Mouse (Mus musculus): Measurements from ENCODE around the gene Serf2. TPM values are rescaled to one million over a fixed set of nuclear protein-coding genes. Genes with fewer than 3 reads are reported as not detected.

Gene Serf2
- polyA plus RNA-seq (2015; fragmentation: Nextera tagmentation; extraction: Ambion mirVana) = 267 and 285 TPM in 2 replicates

DNA sequence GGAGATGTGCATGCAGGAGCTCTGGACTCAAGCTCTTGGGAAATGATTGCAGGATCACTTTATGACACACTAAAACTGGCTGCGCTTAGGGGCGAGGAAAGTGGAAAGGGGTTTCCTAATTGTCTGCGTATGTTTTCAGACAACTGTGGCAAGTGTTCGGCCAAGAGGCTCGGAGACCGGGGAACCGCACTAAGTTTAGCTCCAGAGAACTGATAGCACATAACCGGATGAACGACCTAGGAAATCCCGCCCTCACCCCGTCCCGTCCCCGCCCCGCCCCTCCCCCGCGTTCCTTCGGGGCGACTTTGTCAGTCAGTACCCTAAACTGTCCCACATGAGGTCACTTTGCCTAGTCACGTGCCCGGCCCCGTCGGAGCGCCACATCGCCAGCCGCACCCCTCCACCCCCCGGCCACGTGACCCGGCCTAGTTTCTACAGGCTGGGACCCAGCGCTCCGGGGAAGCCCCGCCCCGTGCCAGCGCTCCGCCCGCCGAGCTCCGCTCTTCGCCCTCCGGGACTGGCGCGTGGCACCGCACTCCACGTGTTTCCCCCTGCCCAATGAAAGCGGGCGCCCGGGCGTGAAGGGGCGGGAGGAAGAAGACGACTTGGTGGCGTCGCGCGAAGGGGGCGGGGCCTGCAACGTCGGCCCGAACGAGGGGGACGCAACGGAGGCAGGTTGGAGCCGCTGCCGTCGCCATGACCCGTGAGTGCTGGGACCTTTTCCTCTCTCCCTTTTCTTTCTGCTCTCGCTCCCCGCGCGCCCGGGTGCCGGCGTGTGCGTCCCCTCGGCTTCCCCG, at the start of gene Serf2:
TSS of gene Serf2 (plus strand) at position 457 of the 797 bp plus-strand sequence.
- peak within 1 kb of the TSS; percentile 93 for H3K4me2 ChIP-seq
- under 1% methylated on average over 73 of the region's 74 CpGs for WGBS
- H3K4me3 ChIP-seq = peak within 1 kb of the TSS; percentile 99
- ATAC-seq (replicated peaks) = peak; percentile 99
- peak within 1 kb of the TSS; percentile 97 for H3K9ac ChIP-seq
- H3K27ac ChIP-seq = peak within 1 kb of the TSS; percentile 98
- H3K27me3 ChIP-seq (replicated peaks) = no peaks in the 10 kb centered on the region
- H3K36me3 ChIP-seq (replicated peaks) = peaks cover 13% of the 10 kb centered on the region
- no peaks in the 10 kb centered on the region for H3K9me3 ChIP-seq
- H3K4me1 ChIP-seq = peaks cover 30% of the 10 kb centered on the region

DNA sequence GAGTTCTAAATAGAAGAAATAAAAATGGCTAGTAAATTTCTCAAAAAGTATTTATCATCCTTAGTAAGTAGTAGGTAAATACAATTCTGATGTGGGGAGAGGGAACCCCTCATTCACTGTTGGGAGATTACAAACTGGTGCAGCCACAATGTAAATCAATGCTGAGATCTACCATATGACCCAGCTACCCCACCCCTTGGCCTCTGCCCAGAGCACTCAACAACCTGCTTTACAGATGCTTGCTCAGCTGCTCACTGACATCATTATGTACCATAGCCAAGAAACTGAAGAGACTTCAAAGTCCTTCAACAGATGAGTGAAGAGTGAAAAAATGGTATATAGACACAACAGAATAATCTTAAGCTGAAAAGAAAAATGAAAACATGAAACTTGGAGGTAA, 45.7 kb upstream of the Serf2 start:
- no peak for ATAC-seq (replicated peaks)
- Histone ChIP-seq H3K27me3 (replicated peaks) (no peaks in the 10 kb centered on the region), H3K9me3 (no peaks in the 10 kb centered on the region), H3K4me1 (no peaks in the 10 kb centered on the region), H3K36me3 (replicated peaks) (no peaks in the 10 kb centered on the region), H3K27ac (no peak overlapping the region), H3K4me3 (no peak overlapping the region), H3K9ac (no peak overlapping the region), H3K4me2 (no peak overlapping the region)

DNA sequence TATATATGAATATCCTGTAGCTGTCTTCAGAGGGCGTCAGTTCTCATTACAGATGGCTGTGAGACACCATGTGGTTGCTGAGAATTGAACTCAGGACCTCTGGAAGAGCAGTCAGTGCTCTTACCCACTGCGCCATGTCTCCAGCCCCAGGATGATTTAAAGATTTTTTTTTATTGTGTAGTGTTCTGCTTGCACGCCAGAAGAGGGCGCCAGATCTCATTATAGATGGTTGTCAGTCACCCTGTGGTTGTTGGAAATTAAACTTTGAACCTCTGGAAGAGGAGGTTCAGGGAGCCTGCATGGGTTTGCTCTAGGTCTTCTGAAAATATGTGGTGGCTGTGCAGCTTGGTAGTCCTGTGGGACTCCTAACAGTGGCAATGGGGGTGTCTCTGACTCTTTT, 40.8 kb upstream of the Serf2 start:
- WGBS = 35% methylated on average over 4 of the region's 4 CpGs
- Histone ChIP-seq H3K36me3 (replicated peaks) (no peaks in the 10 kb centered on the region), H3K9ac (no peak overlapping the region), H3K9me3 (no peaks in the 10 kb centered on the region), H3K27me3 (replicated peaks) (no peaks in the 10 kb centered on the region), H3K4me1 (peaks cover 9% of the 10 kb centered on the region), H3K4me2 (no peak overlapping the region), H3K27ac (no peak overlapping the region), H3K4me3 (no peak overlapping the region)
- ATAC-seq (replicated peaks) = no peak

DNA sequence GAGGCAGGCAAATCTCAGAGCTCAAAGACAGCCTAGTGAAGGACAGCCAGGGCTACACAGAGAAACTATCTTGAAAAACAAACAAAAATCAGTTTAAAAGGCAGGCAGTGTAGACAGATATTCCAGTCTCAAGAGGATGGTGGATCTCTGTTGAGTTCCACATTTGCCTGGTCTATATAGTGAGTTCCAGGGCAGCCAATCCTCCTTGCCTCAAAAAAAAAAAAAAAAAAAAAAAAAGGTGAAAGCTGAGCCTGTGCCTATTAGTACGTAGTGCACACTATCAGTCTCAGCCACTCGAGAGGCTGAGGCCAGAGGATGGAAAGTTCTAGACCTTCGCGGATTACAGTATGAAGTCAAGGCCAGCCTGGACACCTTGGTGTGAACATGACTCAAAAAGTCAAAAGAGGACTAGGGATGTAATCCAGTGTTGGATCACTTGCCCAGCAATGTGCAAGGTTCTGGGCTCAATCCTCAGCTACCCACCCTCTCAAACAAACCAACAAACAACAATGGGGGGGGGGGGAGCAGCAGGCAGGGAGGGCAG, 36.1 kb upstream of the Serf2 start:
- peak; percentile 37 for ATAC-seq (replicated peaks)
- 20% methylated on average over 4 of the region's 4 CpGs for WGBS
- peak overlapping the region; percentile 95 for H3K27ac ChIP-seq

DNA sequence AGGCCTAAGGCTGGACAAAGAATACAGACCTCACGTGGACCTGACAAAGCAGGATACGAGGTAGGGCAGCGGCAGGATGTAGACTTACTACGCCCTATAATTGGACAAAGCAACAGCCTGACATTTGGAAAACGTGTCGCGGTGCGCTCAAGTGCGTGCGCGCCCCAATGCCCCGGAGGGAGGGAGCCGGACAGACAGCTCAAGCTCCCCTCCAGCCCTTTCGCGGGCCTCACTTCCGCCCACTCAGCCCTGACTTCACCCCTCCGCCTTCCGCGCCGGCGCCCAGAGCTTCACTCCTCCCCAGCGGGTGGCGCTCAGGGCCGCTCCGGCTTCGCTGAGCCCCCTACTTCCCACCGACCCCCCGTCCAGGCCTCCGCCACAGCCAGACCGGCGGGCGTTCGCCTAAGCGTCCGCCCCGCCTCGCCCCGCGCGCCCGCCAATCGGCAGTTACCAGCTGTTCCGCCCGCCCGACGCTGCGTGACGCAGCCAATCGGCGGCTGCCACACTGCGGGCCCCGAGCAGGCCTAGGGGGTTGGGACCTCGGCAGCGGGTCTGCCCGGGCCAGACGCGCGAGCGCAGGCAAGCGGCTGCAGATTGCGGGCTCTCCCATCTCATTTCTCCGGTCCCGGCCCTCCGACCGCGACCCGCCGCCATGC, 35.5 kb upstream of the Serf2 start, which contains the start of the genes Pdia3 and Catsper2:
TSS of gene Pdia3 (plus strand) at position 389 of the 656 bp plus-strand sequence.
TSS of gene Catsper2 (minus strand) at position 406 of the 656 bp plus-strand sequence.
- Histone ChIP-seq H3K4me2 (peak within 1 kb of the TSS; percentile 66), H3K4me3 (peak within 1 kb of the TSS; percentile 90), H3K9ac (peak within 1 kb of the TSS; percentile 90), H3K27me3 (replicated peaks) (no peaks in the 10 kb centered on the region), H3K36me3 (replicated peaks) (no peaks in the 10 kb centered on the region; the same call in 1 of the 2 replicates), H3K4me1 (peaks cover 31% of the 10 kb centered on the region), H3K9me3 (no peaks in the 10 kb centered on the region), H3K27ac (peak within 1 kb of the TSS; percentile 95)
- peak; percentile 99 for ATAC-seq (replicated peaks)
- under 1% methylated on average over 65 of the region's 68 CpGs for whole genome bisulfite sequencing

More for the DNA sequence above, 36.1 kb upstream of the Serf2 start:
- H3K4me2 ChIP-seq = peak overlapping the region; percentile 62
- no peaks in the 10 kb centered on the region for H3K36me3 ChIP-seq (replicated peaks)
- H3K9me3 ChIP-seq = no peaks in the 10 kb centered on the region
- peaks cover 31% of the 10 kb centered on the region for H3K4me1 ChIP-seq
- peak overlapping the region; percentile 90 for H3K4me3 ChIP-seq
- H3K27me3 ChIP-seq (replicated peaks) = no peaks in the 10 kb centered on the region
- H3K9ac ChIP-seq = peak overlapping the region; percentile 59

DNA sequence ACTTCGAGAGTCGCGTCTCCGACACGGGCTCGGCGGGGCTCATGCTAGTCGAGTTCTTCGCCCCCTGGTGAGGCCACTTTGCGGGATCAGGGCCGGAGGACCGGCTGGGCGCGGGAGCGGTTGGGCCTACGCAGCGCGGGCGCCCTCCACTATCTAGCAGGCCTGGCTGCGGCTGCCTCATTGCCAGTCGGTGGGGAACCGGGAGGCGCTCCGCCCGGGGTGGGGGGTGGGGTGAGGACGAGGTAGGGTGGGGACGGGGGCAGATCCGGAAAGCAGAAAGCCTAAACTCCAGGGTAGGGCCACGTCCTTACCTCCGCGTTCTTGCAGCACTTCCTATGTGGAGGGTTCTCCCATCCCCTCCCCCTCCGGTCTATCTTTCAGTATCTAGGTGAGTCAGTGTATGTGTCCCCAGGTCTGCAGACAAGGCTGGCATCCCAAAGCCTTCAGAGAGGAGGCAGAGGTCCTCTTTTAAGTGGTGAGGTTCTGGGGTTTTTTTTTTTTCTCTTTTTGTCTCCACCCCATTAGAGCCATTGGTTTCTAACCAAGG, 34.8 kb upstream of the Serf2 start:
- peak overlapping the region; percentile 95 for H3K27ac ChIP-seq
- H3K4me1 ChIP-seq = peaks cover 31% of the 10 kb centered on the region
- H3K9ac ChIP-seq = peak overlapping the region; percentile 90
- no peaks in the 10 kb centered on the region for H3K27me3 ChIP-seq (replicated peaks)
- ATAC-seq (replicated peaks) = peak; percentile 64
- H3K9me3 ChIP-seq = no peaks in the 10 kb centered on the region
- peak overlapping the region; percentile 66 for H3K4me2 ChIP-seq
- H3K4me3 ChIP-seq = peak overlapping the region; percentile 90
- no peaks in the 10 kb centered on the region; the same call in 1 of the 2 replicates for H3K36me3 ChIP-seq (replicated peaks)
- WGBS = 0% methylated on average over 32 of the region's 32 CpGs

DNA sequence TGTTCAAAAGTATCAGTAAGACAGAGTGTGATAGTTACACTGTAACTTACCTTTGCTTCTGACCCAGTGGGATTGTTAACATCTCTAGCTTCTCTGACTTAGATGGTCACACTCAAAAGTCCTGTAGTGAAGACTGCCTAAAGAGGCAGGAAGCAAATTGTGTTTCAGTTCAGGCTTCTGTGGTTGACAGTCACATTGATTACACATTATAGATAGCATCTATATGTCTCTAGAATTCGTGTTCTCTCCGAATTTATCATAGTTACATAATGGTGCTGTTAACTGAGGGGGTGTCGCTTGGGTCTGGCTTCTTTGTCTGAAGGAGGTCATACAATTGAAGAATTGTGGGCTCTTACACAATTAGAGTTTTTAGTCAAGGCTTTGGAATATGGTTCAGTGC, 33.9 kb upstream of the Serf2 start:
- Histone ChIP-seq H3K9ac (peak overlapping the region; percentile 90; the same call in 1 of the 2 replicates), H3K36me3 (replicated peaks) (no peaks in the 10 kb centered on the region; the same call in 1 of the 2 replicates), H3K4me3 (peak overlapping the region; percentile 90), H3K4me1 (peaks cover 31% of the 10 kb centered on the region), H3K27me3 (replicated peaks) (no peaks in the 10 kb centered on the region), H3K27ac (no peak overlapping the region), H3K9me3 (no peaks in the 10 kb centered on the region), H3K4me2 (peak overlapping the region; percentile 66)
- 58% methylated on average over 3 of the region's 3 CpGs for WGBS
- ATAC-seq (replicated peaks) = no peak

DNA sequence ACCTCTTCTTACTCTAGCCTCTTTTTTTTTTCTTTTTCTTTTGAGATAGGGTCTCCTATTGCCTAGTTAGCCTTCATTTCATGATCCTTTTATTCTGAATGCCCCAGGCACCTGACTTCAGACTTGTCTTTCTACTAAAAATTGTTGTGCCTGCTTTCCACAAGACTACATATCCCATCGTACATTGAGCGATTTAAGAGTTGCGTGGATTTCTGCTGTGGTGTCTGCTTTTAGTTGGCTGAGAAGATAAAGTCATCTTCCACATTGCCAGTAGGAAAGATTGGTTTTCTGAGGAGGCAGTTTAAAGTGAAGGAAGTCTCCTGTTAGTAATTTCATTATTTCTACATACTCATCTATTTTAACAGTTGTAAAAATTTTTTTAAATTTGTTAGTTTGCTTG, 33.4 kb upstream of the Serf2 start:
- no peak overlapping the region for H3K27ac ChIP-seq
- peak overlapping the region; percentile 90; the same call in 1 of the 2 replicates for H3K9ac ChIP-seq
- H3K27me3 ChIP-seq (replicated peaks) = no peaks in the 10 kb centered on the region
- peaks cover 31% of the 10 kb centered on the region for H3K4me1 ChIP-seq
- no peaks in the 10 kb centered on the region; the same call in 1 of the 2 replicates for H3K36me3 ChIP-seq (replicated peaks)
- ATAC-seq (replicated peaks) = no peak
- H3K9me3 ChIP-seq = no peaks in the 10 kb centered on the region
- WGBS = 86% methylated on average over 3 of the region's 3 CpGs
- H3K4me3 ChIP-seq = peak overlapping the region; percentile 90
- peak overlapping the region; percentile 66 for H3K4me2 ChIP-seq

DNA sequence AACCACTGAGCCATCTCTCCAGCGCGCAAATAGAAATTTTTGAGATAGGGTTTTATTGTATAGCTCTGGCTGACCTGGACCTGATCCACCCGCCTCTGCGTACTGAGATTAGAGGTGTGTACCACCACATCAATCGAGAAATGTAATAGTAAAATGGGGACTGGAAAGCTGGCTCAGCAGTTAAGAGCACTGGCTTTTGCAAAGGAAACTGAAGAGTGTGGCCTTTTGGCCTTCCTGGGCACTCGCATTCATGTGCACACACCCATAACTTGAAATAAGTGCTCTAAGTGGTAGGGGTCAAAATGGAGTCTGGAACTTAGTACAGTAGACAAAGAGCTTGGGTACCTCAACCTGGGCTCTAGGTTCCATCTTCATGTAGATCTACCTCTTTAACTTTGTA, 32.6 kb upstream of the Serf2 start:
- Histone ChIP-seq H3K36me3 (replicated peaks) (no peaks in the 10 kb centered on the region; the same call in 1 of the 2 replicates), H3K4me2 (no peak overlapping the region), H3K9ac (no peak overlapping the region), H3K4me3 (no peak overlapping the region), H3K9me3 (no peaks in the 10 kb centered on the region), H3K27me3 (replicated peaks) (no peaks in the 10 kb centered on the region), H3K27ac (no peak overlapping the region), H3K4me1 (peaks cover 31% of the 10 kb centered on the region)
- ATAC-seq (replicated peaks) = no peak
- 90% methylated on average over 6 of the region's 6 CpGs for WGBS

DNA sequence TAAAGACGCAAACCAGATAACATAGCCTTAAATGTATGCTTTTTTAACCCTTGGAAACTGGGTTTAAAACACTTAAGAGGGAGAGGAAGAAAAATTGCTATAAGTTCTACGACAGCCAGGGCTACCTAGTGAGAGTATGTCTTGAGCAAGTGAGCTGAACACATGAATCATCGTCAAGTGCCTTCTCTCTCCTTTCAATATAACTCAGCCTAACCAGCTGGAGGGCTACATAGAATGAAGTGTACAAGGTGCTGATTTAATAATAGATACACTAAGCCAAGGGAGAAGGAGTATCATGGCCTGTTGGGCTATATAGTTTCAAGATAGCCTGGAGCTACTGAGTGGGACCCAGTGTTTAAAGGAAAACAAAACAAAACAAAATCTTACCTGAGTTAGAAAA, 30.5 kb upstream of the Serf2 start:
- H3K27ac ChIP-seq = no peak overlapping the region
- no peak overlapping the region for H3K4me2 ChIP-seq
- H3K4me1 ChIP-seq = peaks cover 22% of the 10 kb centered on the region
- peaks cover 7% of the 10 kb centered on the region; the same call in 1 of the 2 replicates for H3K36me3 ChIP-seq (replicated peaks)
- H3K9ac ChIP-seq = no peak overlapping the region
- no peaks in the 10 kb centered on the region for H3K27me3 ChIP-seq (replicated peaks)
- 91% methylated on average over 3 of the region's 3 CpGs for WGBS
- H3K9me3 ChIP-seq = no peaks in the 10 kb centered on the region
- no peak overlapping the region for H3K4me3 ChIP-seq
- ATAC-seq (replicated peaks) = no peak

DNA sequence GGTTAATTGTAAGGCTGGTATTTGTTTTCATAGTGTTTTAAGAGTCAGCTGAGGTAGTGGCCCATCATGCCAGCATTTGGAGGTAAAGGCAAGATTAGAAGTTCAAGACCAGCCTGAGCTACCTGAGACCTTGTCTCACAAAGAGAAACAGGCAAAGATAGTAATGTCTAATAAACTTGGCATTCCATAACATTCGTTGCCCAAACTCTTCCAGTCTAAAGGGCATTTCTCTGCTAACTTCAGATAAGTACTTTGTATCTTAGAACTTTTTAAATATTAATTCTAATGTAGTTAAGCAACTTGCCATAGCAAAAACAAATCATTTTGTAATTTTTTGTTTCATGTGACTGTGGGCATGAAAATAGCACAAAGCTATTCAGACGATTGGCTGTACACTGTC, 25.8 kb upstream of the Serf2 start:
- Histone ChIP-seq H3K9me3 (no peaks in the 10 kb centered on the region), H3K36me3 (replicated peaks) (peaks cover 19% of the 10 kb centered on the region; the same call in 1 of the 2 replicates), H3K9ac (no peak overlapping the region), H3K27me3 (replicated peaks) (no peaks in the 10 kb centered on the region), H3K4me1 (no peaks in the 10 kb centered on the region), H3K27ac (no peak overlapping the region), H3K4me2 (no peak overlapping the region), H3K4me3 (no peak overlapping the region)
- 93% methylated on average over 2 of the region's 2 CpGs for WGBS
- ATAC-seq (replicated peaks) = no peak

DNA sequence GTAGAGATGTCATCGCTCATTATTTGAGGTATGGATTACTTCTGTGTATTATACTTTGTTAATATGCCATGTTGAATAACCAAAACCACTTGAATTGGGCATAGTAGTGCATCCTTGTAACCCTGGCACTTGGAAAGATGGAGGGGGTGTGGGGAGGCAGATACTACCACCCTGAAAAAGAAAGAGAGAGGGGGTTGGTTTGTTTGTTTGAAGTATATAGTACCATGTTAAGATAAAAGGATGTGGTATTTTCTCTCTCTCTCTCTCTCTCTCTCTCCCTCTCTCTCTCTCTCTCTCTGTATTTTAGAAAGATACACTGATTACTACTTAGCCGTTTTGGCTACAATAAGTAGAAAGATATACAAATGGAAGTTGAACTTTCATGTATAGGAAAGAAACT, 23.1 kb upstream of the Serf2 start:
- no peaks in the 10 kb centered on the region for H3K9me3 ChIP-seq
- H3K27me3 ChIP-seq (replicated peaks) = no peaks in the 10 kb centered on the region
- H3K27ac ChIP-seq = no peak overlapping the region
- no peak overlapping the region for H3K4me2 ChIP-seq
- 100% methylated on average over 2 of the region's 2 CpGs for WGBS
- H3K4me3 ChIP-seq = no peak overlapping the region
- H3K9ac ChIP-seq = no peak overlapping the region
- no peaks in the 10 kb centered on the region for H3K4me1 ChIP-seq
- H3K36me3 ChIP-seq (replicated peaks) = peaks cover 43% of the 10 kb centered on the region; the same call in 1 of the 2 replicates
- no peak for ATAC-seq (replicated peaks)
